Mouse (Mus musculus): ENCODE measurements around the gene Diaph3. TPM values are rescaled to one million over a fixed set of nuclear protein-coding genes. Genes with fewer than 3 reads are reported as not detected.

Gene Diaph3
- total RNA-seq, 2 experiments from 2014 or later, result 35.7 to 61.8 TPM

DNA sequence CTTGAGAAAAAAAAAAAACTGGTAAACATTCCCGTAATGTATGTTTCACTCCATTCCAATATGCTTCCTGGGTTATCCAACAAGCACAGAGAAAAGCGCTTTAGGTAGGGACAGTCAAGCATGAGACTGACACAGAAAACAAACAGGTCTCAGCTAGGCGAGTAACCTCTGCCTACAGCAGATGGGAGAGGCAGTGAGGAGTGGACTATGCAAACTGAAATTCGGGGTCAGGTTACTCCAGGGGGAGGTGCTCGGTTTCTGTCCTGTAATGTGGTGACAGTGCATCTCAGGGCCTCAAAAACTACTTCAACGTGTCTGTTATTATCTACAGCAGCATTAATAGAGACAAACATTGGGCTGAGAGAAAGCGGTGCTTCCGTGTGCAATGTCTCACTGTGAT, 465.7 kb downstream of the Diaph3 start:
- no peak for ATAC-seq (ENCODE audit: poor library complexity, severe bottlenecking)

DNA sequence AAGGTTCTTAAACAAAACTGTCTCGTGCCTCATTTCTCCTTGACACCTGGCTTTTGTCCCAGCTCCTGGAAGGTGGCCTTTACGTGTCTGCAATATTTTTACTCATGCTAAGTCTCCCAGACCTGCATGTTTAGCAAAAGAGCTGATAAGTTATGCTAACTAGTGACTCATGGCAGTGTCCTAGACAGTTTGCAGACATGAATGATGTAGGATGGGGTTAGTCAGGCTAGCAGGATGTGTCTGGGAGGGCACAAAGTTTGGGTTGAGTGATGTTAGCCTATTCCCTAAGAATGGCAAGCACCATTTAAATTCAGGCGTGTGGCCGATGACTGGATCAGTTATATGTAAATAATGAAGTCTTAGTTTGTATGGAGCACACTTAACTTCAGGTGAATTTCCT, 478.2 kb downstream of the Diaph3 start:
- ATAC-seq (ENCODE audit: poor library complexity, severe bottlenecking), result no peak

DNA sequence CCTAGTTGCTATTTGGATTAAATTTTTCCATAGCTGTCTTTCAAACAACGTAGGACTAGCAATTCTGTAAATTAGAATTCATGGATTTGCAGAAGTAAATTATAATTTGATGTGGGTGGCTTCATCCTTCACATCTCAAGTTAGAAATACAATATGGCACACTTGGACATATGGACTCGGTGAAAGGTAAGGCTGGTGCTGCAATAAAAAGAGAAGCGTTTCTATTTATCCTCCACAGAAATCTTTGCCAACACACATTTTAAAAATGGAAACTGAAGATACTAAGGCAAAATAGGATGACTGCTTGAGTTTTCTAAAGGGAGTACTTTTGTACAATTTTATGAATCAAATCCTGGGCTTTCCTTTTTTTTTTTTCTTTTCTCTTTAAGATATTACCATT, 480.5 kb downstream of the Diaph3 start:
- ATAC-seq (ENCODE audit: poor library complexity, severe bottlenecking), result no peak

DNA sequence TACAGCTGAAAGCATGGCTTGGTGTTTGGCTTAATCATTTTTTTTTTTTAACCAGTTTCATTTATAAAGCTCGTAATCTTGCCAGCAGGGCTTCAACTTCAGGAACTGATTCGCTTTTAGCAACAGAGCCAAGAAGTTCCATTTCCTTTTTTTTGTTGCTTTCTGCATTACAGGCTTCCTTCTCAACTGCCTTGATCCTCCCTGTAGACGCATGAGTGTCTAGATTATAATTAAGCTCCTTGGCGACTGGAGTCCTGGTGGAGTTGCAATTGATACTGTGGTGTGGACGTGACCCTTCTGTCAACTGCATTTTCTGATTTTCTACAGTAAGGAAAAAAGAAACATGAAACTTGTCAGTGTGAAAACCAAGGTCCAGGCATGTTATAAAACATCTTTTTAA, 484.8 kb downstream of the Diaph3 start:
- ATAC-seq (ENCODE audit: poor library complexity, severe bottlenecking), result peak; percentile 70

DNA sequence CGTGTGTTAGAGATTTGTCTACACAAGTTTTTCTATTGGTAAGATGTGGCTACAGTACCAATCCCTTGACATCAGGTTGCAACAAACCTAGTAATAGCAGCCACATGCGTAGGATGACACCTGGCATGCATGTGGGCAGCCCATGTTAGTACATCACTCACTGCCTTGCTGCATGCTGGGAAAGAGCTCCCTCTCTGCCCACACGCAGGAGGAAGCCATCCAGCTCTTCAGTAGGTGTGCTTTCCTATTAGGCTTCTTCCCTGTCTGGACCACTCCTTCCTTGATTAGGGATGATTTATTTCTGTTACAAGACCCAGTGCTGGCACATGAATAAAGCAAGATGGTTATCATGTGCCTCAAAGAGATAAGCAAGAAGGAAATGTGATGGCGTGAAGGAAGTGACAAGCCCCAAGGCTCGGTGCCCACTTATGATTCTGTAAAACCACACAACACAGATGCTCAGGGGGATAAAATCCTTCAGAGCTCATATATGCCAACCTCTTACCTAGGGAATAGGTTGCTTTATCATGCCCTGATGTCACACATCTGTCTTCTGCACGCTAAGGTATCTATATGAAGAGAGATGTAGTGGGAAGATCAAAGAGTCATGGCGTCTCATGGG, 494.4 kb downstream of the Diaph3 start:
- peak; percentile 18; the same call in 1 of the 2 replicates for ATAC-seq (ENCODE audit: poor library complexity, severe bottlenecking)

DNA sequence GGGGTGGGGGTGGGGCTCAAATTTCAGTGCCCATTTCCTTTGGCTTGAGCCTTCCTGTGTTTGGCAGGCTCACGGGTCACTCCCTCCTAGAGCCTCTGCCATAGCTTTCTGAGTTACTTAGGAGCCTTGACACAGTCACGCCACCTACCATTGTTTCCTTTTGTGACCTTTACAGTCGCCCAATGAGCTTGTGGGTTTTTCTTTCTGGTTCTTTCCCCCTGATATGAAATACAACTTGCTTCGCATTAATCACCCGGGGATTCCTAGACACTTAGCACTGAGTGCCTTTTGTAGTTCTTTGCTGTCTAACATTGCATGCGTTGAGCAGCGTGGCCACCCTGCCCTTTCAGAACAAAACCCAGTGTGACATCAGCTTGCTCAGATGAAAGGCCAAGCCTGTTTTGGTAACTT, 498.2 kb downstream of the Diaph3 start:
- ATAC-seq (ENCODE audit: poor library complexity, severe bottlenecking), result no peak

DNA sequence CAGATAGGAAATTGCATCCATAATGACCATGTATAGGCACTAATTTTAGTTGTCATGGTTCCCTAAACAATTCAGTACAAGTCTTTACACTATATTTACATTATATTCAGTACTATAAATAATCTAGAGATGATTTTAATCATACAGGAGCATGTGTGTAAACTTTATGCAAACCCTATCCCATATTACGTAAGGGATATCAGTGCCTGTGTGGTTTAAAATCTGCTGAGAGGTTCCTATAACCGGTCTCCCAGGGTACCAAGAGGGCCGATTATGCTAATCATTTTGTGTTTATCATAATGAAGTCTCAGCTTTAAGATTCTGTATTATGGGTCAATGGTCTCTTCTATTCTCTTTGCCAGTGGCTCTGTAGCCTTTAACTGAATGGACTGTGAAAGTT, 499.2 kb downstream of the Diaph3 start:
- ATAC-seq (ENCODE audit: poor library complexity, severe bottlenecking), result no peak

DNA sequence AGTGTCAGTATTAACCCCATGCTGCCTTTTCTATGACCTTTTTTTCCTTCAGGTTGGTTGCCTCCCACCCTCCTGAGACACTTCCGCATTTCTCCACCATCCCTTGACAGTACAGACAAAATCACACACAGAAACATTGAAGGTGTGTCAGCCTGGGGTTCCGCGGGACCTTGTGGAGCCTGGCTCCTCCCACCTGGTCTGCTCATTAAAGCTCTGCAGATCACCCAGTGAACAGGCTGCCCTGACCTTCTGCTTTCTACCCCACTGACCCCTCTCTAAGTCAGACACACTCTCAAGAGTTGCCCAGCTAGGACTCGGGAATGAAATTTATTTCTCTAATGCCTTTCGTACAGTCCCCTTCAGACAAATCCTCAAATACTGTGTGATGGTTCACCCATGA, 500.9 kb downstream of the Diaph3 start:
- ATAC-seq (ENCODE audit: poor library complexity, severe bottlenecking), result no peak

DNA sequence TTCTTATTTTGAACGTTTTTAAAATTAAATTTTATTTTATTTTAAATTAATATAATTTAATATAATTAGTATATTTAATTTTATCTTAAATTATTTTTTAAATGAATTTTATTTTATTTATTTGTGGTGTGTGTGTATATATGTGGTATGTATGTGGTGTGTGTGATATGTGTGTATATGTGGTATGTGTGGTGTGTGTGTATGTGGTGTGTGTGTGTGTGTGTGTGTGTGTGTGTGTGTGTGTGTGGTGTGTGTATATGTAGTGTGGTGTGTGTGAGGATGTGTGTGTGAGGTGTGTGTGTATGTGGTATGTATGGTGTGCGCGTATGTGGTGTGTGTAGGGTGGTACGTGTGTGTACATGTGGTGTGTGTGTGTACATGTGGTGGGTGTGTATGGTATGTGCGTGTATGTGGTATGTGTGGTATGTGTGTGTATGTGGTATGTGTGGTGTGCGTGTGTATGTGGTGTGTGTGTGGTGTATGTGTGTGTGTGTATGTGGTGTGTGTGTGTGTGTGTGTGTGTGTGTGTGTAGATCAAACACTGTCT, 505.4 kb downstream of the Diaph3 start:
- no peak for ATAC-seq (ENCODE audit: poor library complexity, severe bottlenecking)

DNA sequence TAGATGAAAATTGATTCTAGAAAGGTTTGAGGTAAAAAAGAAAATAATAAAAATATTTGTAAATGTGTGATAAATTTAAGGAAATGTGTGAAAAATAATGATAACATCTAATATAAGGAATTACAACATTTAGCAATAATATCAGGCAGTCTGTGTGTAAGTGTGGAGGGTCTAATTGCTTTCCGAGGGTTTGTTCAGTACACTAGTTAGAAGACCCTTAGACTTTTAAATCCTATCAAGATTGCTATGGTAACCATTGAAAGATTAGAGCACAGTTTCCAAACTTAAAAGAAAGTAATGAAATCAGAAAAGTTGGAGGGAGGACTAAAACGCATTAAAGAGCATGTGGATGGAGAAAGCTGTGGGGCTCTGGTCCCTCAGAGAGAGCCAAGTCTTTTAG, 506.0 kb downstream of the Diaph3 start:
- no peak for ATAC-seq (ENCODE audit: poor library complexity, severe bottlenecking)

DNA sequence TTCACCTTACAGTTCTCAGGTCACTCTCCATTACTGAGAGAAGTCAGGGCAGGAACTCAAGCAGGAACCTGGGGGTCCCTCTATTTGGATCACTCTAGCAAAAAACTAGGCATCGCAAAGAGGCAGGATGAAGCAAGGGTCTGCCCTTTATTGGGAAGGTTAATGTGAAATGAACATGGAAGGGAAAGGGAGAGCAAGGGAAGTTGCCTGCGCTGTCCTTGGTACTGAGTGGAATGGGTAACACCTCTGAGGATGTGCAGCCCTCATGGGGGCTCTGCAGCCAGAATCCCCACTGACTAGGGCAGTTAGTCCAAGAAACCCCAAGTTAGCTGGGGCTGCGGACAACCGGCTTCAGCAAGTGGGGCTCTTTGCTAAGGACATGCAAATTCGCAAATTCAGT, 507.2 kb downstream of the Diaph3 start:
- no peak for ATAC-seq (ENCODE audit: poor library complexity, severe bottlenecking)

DNA sequence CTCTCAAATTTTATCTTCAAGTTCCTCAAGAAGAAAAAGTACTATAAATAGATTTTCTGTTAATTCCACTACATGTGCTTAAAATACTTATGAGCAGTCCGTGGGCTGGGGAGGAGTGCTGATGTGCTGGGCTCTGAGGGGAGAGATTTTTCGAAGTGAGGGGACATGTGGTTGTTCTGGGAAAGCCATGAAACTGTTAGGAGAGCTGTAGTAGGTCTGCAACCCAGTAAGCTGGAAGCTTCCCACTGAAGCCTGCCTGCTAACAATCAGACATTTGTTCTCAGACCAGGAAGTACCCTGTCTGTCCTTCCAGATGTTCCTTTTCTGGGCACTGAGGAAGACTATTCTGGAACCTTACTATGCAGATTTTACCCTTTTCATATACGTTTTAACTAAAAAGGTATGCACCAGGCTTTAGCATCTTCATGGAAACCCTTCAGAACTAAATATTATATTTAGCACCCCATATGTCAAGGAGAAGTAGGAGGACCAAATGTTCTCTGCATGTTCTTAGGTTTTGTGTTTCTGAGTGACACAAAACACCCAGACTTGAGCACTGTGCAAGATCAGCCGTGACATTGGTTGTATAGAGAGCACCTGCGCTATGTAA, 516.1 kb downstream of the Diaph3 start:
- no peak for ATAC-seq (ENCODE audit: poor library complexity, severe bottlenecking)

DNA sequence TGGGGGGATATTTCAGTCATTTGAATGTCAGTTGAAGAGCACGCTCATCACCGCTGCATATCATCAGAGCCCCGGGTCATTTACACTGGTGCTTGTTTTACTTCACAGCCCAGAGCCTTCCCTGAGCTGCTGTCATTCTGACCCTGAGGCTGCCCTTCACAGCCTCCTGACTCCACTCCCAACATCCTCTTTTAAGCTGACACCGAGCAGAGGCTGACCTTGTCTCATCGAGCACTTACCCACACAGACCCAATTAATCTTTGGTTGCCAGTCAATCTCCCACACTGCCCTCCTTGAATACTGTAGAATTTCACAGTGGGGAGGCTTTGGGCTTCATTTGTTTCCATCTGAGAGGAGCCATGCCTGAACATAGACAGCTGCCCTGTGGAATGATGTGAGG, 521.4 kb downstream of the Diaph3 start:
- no peak for ATAC-seq (ENCODE audit: poor library complexity, severe bottlenecking)
